Mouse (Mus musculus): Measurements from ENCODE around the gene S100a3. TPM values are rescaled to one million over a fixed set of nuclear protein-coding genes. Genes with fewer than 3 reads are reported as not detected.

The S100a3 gene
- total and polyA plus RNA-seq, 3 experiments: not detected

DNA sequence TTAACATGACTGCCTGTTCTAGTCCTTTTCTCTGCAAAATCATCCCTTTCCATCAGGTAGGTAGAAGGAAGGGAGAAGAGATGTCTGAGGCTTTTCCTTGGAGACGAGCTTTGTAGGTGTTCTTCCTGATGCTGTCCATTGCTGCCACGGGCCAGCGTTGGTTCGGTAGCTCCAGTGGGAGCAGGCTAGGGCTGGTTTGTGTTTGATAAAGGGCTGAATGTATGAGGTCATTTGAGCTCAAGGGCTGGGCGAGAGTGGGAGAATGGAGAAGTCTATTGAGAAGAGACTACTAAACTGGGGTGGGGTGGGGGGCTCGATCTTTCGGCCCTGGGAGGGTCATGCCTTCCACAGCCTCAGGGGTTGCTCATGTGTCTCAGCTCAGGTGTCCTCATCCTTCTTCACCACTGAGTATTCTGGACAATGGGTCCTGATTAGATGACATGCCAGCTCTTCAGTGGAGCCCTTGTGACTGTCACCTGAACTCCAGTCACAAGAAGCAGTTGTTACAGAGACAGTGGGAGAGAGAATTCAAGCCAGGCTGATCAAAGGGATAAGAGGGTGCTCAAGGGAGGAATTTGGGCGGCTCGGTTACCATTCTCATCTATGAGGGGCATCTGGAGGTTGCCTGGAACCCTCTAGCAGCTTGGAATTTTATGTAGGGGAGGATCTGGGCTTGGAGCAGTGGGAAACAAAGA, 47.3 kb upstream of the S100a3 start:
- Histone ChIP-seq H3K27ac (ENCODE audit: insufficient read depth, low read depth) (no peak overlapping the region), H3K4me2 (ENCODE audit: insufficient read depth, low read depth, poor library complexity, severe bottlenecking) (no peak overlapping the region), H3K4me3 (replicated peaks in 1 of 3; ENCODE audit: low read depth in 2 of 3, low read length in 2 of 3, poor library complexity in 1 of 3) (no peak overlapping the region), H3K36me3 (replicated peaks in 1 of 2; ENCODE audit: control insufficient read depth in 1 of 2, insufficient read depth in 1 of 2, low read length in 1 of 2) (peaks cover 2 to 20% of the 10 kb centered on the region in 2 experiments), H3K79me2 (replicated peaks; ENCODE audit: control insufficient read depth, extremely low read depth, insufficient read depth, poor library complexity, severe bottlenecking) (peaks cover 10% of the 10 kb centered on the region), H3K4me1 (ENCODE audit: control insufficient read depth in 1 of 2, insufficient read depth in 2 of 2) (peaks cover 9 to 18% of the 10 kb centered on the region in 2 experiments; a peak in 2 of 4 replicates), H3K27me3 (replicated peaks) (no peaks in the 10 kb centered on the region), H3K9me3 (replicated peaks; ENCODE audit: low read length) (no peaks in the 10 kb centered on the region), H3K9ac (ENCODE audit: insufficient read depth, low read depth) (no peak overlapping the region)
- no peak for TF ChIP-seq RAD21 (IDR thresholded peaks at IDR 0.05; ENCODE audit: low read depth, low read length)
- no peak for TF ChIP-seq BHLHE40 (IDR thresholded peaks at IDR 0.05; ENCODE audit: low read depth, low read length)
- no peak for TF ChIP-seq CHD2 (IDR thresholded peaks at IDR 0.05; ENCODE audit: low read length)
- TF ChIP-seq MAZ (IDR thresholded peaks at IDR 0.05; ENCODE audit: low read depth, low read length): no peak
- no peak for TF ChIP-seq MYC (IDR thresholded peaks at IDR 0.05; ENCODE audit: low read depth, low read length)
- TF ChIP-seq MAX (IDR thresholded peaks at IDR 0.05; ENCODE audit: low read length): no peak
- TF ChIP-seq SMC3 (IDR thresholded peaks at IDR 0.05; ENCODE audit: low read depth, low read length): no peak
- TF ChIP-seq NELFE (IDR thresholded peaks at IDR 0.05; ENCODE audit: low read depth, low read length): no peak
- no peak for TF ChIP-seq USF1 (IDR thresholded peaks at IDR 0.05; ENCODE audit: low read depth, low read length)
- TF ChIP-seq ZNF384 (IDR thresholded peaks at IDR 0.05; ENCODE audit: low read depth, low read length): no peak
- no peak for TF ChIP-seq KAT2A (IDR thresholded peaks at IDR 0.05; ENCODE audit: insufficient replicate concordance, low read length)
- TF ChIP-seq MEF2A (IDR thresholded peaks at IDR 0.05; ENCODE audit: borderline replicate concordance, low read depth, low read length): no peak
- no peak for TF ChIP-seq POLR2AphosphoS2 (IDR thresholded peaks at IDR 0.05; ENCODE audit: low read depth, low read length)
- TF ChIP-seq POLR2A (IDR thresholded peaks at IDR 0.05; ENCODE audit: low read depth, low read length): no peak
- TF ChIP-seq MAFK (IDR thresholded peaks at IDR 0.05; ENCODE audit: insufficient replicate concordance, low read length): no peak
- TF ChIP-seq GABPA (IDR thresholded peaks at IDR 0.05; ENCODE audit: insufficient replicate concordance, low read depth, low read length): no peak
- TF ChIP-seq MXI1 (IDR thresholded peaks at IDR 0.05; ENCODE audit: low read depth, low read length): no peak
- no peak for TF ChIP-seq HCFC1 (IDR thresholded peaks at IDR 0.05; ENCODE audit: low read depth, low read length)
- TF ChIP-seq ZC3H11A (IDR thresholded peaks at IDR 0.05; ENCODE audit: low read depth, low read length): no peak
- in situ Hi-C loops (cut with MboI; ENCODE audit: low pct_ligation_motif_present, low pct_unique_long_range_greater_than_20kb, low sequenced_read_pairs) (no loop called here), dilution Hi-C loops (cut with MboI; ENCODE audit: extremely low pct_ligation_motif_present, extremely low pct_unique_long_range_greater_than_20kb, low sequenced_read_pairs) (no loop called here)
- no peak for DNase-seq (ENCODE audit: extremely low read depth)
